Mouse (Mus musculus): ENCODE measurements at regions not wholly inside any gene's neighbourhood (a gene's known extent, or its start where the extent isn't known, plus 50 kb on each side); places are given as distances from the start of the nearest gene placed in this dataset.

- no peak for TF ChIP-seq CTCF (IDR thresholded peaks at IDR 0.05; ENCODE audit: low read depth, low read length)
- no peak for TF ChIP-seq GATA1 (IDR thresholded peaks at IDR 0.05; ENCODE audit: borderline replicate concordance, low read length)
- TF ChIP-seq TAL1 (conservative IDR thresholded peaks at IDR 0.05; ENCODE audit: low read depth, low read length) = no peak
- TF ChIP-seq GATA2 (IDR thresholded peaks at IDR 0.05; ENCODE audit: borderline replicate concordance, low read depth, low read length) = no peak
- TF ChIP-seq POLR2AphosphoS5 (IDR thresholded peaks at IDR 0.05; ENCODE audit: insufficient replicate concordance, low read depth, low read length) = no peak
Measured at GRCm38 (mm10) chr14:61715746-61716145, 108.5 kb downstream of the Kcnrg start.

Data from G1E (cell line).